Mouse (Mus musculus) ES-Bruce4 (cell line): ENCODE measurements at regions not wholly inside any gene's neighbourhood (a gene's known extent, or its start where the extent isn't known, plus 50 kb on each side); places are given as distances from the start of the nearest gene placed in this dataset.

ENCODE experiments used
- CTCF ChIP-seq: IDR thresholded peaks from one replicate; pipeline ENCODE4 v1.8.1; 2011; ENCODE audit warnings: low read depth, low read length
- EP300 ChIP-seq: IDR thresholded peaks from 2 replicates; pipeline ENCODE4 v1.6.1; 2011; ENCODE audit warnings: low read depth, low read length; ENCODE audit not compliant: insufficient read depth
- POLR2A ChIP-seq: IDR thresholded peaks from one replicate; pipeline ENCODE4 v1.8.1; 2011; ENCODE audit warnings: low read length; ENCODE audit not compliant: insufficient read depth

DNA sequence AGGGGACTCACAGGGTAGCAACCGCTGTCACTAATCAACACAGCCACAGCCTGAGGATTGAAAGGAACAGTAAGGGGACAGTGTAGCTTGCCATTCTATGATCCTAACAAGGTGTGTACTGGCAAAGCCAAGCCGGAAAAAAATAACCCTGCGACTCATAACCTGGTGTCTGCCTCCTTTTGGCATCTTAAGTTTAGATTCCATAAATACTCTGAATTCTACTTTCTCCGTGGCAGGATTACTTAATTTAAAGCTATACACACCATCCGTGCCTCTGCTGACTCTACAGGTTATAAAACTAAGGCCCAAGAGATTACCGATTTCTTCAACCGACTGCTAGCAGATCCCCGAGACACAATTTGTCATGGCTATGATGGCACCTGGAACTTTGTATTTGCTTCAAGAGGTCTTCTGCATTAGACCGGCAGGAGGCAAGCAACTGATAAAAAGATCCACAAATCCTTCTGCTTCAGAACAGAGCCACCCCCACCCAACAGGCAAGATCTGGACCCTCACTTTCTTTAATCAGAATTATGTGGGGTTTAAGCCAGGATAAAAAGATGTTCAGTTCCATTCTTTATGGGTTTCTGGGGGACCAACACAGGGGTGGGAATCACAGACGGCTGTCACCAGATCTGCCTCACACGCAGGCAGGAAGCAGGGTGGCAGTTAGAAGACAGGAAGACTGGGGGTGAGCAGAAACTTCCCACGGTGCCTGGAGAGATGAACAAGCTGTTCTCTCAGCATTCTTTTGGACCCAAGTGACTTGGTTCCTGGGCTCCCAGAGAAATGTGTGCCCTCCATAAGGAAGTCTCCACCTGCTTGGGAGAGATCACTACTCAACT, 120.4 kb downstream of the Sox4 start:
- TF ChIP-seq POLR2A (no peak), CTCF (no peak), EP300 (no peak)
